Mouse (Mus musculus) heart, embryonic 13.5 days (tissue): Measurements from ENCODE around the gene Kdm2b. TPM values are rescaled to one million over a fixed set of nuclear protein-coding genes. Genes with fewer than 3 reads are reported as not detected.

Source experiments
- ATAC-seq: fragments of 200-750 bp; cut with Nextera tagmentation; 2 replicates; pipeline ENCODE4 v1.8.0; 2017; ENCODE audit warnings: moderate TSS enrichment; ENCODE audit not compliant: insufficient number of reproducible peaks, low FRiP score, low TSS enrichment; ENCODE audit errors: extremely low read depth
- H3K27ac ChIP-seq: fragments of 300-500 bp; sonication (generic); replicated peaks from 2 replicates; pipeline ENCODE4 v1.5.1; 2015; ENCODE audit warnings: moderate library complexity, mild to moderate bottlenecking, inconsistent platforms
- H3K27me3 ChIP-seq: fragments of 300-500 bp; sonication (generic); replicated peaks from 2 replicates; pipeline ENCODE4 v1.6.1; 2015; ENCODE audit warnings: mild to moderate bottlenecking, inconsistent platforms
- H3K36me3 ChIP-seq: fragments of 300-500 bp; sonication (generic); 2 replicates; pipeline ENCODE4 v1.6.1; 2015; ENCODE audit warnings: mild to moderate bottlenecking, inconsistent platforms
- H3K4me1 ChIP-seq: fragments of 300-500 bp; sonication (generic); 2 replicates; pipeline ENCODE4 v1.6.1; 2015; ENCODE audit warnings: inconsistent platforms
- H3K4me2 ChIP-seq: fragments of 300-500 bp; sonication (generic); 2 replicates; pipeline ENCODE4 v1.6.1; 2015; ENCODE audit warnings: inconsistent platforms, mild to moderate bottlenecking, moderate library complexity
- H3K4me3 ChIP-seq: fragments of 300-500 bp; sonication (generic); 2 replicates; pipeline ENCODE4 v1.5.1; 2015; ENCODE audit warnings: moderate library complexity, mild to moderate bottlenecking, inconsistent platforms
- H3K9ac ChIP-seq: fragments of 300-500 bp; sonication (generic); 2 replicates; pipeline ENCODE4 v1.6.1; 2015; ENCODE audit warnings: inconsistent platforms, mild to moderate bottlenecking, moderate library complexity
- H3K9me3 ChIP-seq: fragments of 300-500 bp; sonication (generic); 2 replicates; pipeline ENCODE4 v1.6.1; 2016; ENCODE audit warnings: inconsistent platforms
- WGBS: fragments of 180-500 bp; shearing (Covaris S2); methylation state at CpG from one replicate; pipeline ENCODE4 v1.1.7; 2015; ENCODE audit warnings: mixed read lengths; 5-methylcytosine and 5-hydroxymethylcytosine counted together
- polyA plus RNA-seq: library from polyadenylated mRNA; unstranded; fragments of >200 nt; fragmentation: Nextera tagmentation; extraction: Ambion mirVana; gene quantifications from 2 replicates; pipeline ENCODE4 v1.2.1, GENCODE M21; 2015

Gene Kdm2b
- polyA plus RNA-seq, 1 experiment from 2014 or later = 28.2 TPM

GRCm38 (mm10) chr5:122923871-122924465 is 65.7 kb downstream of the Kdm2b start:
- 0 out of 2 replicates have a peak overlapping the region, but pooled peaks have one; percentile 12 for H3K27ac ChIP-seq
- no peak overlapping the region for H3K4me2 ChIP-seq
- no peaks in the 10 kb centered on the region for H3K9me3 ChIP-seq
- peak overlapping the region; percentile 51 for H3K9ac ChIP-seq
- WGBS = 62% methylated on average over 10 of the region's 10 CpGs
- no peak for ATAC-seq
- H3K4me1 ChIP-seq = peaks cover 38% of the 10 kb centered on the region
- no peaks in the 10 kb centered on the region for H3K36me3 ChIP-seq
- H3K4me3 ChIP-seq = no peak overlapping the region
- no peaks in the 10 kb centered on the region for H3K27me3 ChIP-seq

- Histone ChIP-seq H3K9me3 (no peaks in the 10 kb centered on the region), H3K4me3 (no peak overlapping the region), H3K27ac (no peak overlapping the region), H3K36me3 (no peaks in the 10 kb centered on the region), H3K27me3 (no peaks in the 10 kb centered on the region), H3K4me1 (peaks cover 23% of the 10 kb centered on the region), H3K4me2 (no peak overlapping the region), H3K9ac (no peak overlapping the region)
- no peak for ATAC-seq
- WGBS = 87% methylated on average over 8 of the region's 8 CpGs
Observed at GRCm38 (mm10) chr5:122921941-122922340, 67.7 kb downstream of the Kdm2b start.

- H3K4me2 ChIP-seq = no peak overlapping the region
- no peaks in the 10 kb centered on the region for H3K27me3 ChIP-seq
- no peak for ATAC-seq
- no peak overlapping the region for H3K27ac ChIP-seq
- H3K4me1 ChIP-seq = peaks cover 9% of the 10 kb centered on the region
- H3K4me3 ChIP-seq = no peak overlapping the region
- H3K9me3 ChIP-seq = no peaks in the 10 kb centered on the region
- H3K9ac ChIP-seq = no peak overlapping the region
- WGBS = 89% methylated on average over 5 of the region's 5 CpGs
- H3K36me3 ChIP-seq = no peaks in the 10 kb centered on the region
Observed at GRCm38 (mm10) chr5:122920557-122920956, 69.1 kb downstream of the Kdm2b start.

- no peaks in the 10 kb centered on the region for H3K36me3 ChIP-seq
- 57% methylated on average over 7 of the region's 7 CpGs for WGBS
Observed at GRCm38 (mm10) chr5:122917982-122918711, 71.5 kb downstream of the Kdm2b start.

GRCm38 (mm10) chr5:122916147-122916546 is 73.5 kb downstream of the Kdm2b start:
- H3K4me2 ChIP-seq = no peak overlapping the region
- WGBS = 88% methylated on average over 6 of the region's 6 CpGs
- H3K36me3 ChIP-seq = no peaks in the 10 kb centered on the region
- no peaks in the 10 kb centered on the region for H3K9me3 ChIP-seq
- no peak for ATAC-seq
- H3K4me1 ChIP-seq = no peaks in the 10 kb centered on the region
- no peaks in the 10 kb centered on the region for H3K27me3 ChIP-seq
- no peak overlapping the region for H3K4me3 ChIP-seq
- H3K27ac ChIP-seq = no peak overlapping the region
- no peak overlapping the region for H3K9ac ChIP-seq

More at GRCm38 (mm10) chr5:122917982-122918711, 71.5 kb downstream of the Kdm2b start:
- Histone ChIP-seq H3K27me3 (no peaks in the 10 kb centered on the region), H3K4me3 (no peak overlapping the region), H3K27ac (no peak overlapping the region), H3K9me3 (no peaks in the 10 kb centered on the region), H3K9ac (no peak overlapping the region), H3K4me1 (no peaks in the 10 kb centered on the region), H3K4me2 (no peak overlapping the region)
- no peak for ATAC-seq

- H3K27me3 ChIP-seq = no peaks in the 10 kb centered on the region
- no peaks in the 10 kb centered on the region for H3K36me3 ChIP-seq
- no peaks in the 10 kb centered on the region for H3K9me3 ChIP-seq
- no peak for ATAC-seq
- H3K27ac ChIP-seq = no peak overlapping the region
- H3K4me1 ChIP-seq = peaks cover 3% of the 10 kb centered on the region; the same call in 1 of the 2 replicates
- WGBS = 77% methylated on average over 4 of the region's 4 CpGs
- no peak overlapping the region for H3K4me2 ChIP-seq
- no peak overlapping the region for H3K9ac ChIP-seq
- H3K4me3 ChIP-seq = no peak overlapping the region
Observed at GRCm38 (mm10) chr5:122912863-122913262, 76.8 kb downstream of the Kdm2b start.

- Histone ChIP-seq H3K4me2 (no peak overlapping the region), H3K36me3 (no peaks in the 10 kb centered on the region), H3K9me3 (no peaks in the 10 kb centered on the region), H3K4me1 (peaks cover 3% of the 10 kb centered on the region; the same call in 1 of the 2 replicates), H3K27me3 (no peaks in the 10 kb centered on the region), H3K9ac (peak overlapping the region; percentile 10; the same call in 1 of the 2 replicates), H3K27ac (no peak overlapping the region), H3K4me3 (no peak overlapping the region)
- no peak for ATAC-seq
- WGBS = 71% methylated on average over 18 of the region's 18 CpGs
Observed at GRCm38 (mm10) chr5:122909481-122909880, 80.1 kb downstream of the Kdm2b start.

- no peak overlapping the region for H3K4me2 ChIP-seq
- H3K27me3 ChIP-seq = no peaks in the 10 kb centered on the region
- H3K27ac ChIP-seq = no peak overlapping the region
- no peak overlapping the region for H3K9ac ChIP-seq
- peaks cover 3% of the 10 kb centered on the region; the same call in 1 of the 2 replicates for H3K4me1 ChIP-seq
- WGBS = 86% methylated on average over 2 of the region's 2 CpGs
- no peaks in the 10 kb centered on the region for H3K36me3 ChIP-seq
- no peaks in the 10 kb centered on the region for H3K9me3 ChIP-seq
- no peak overlapping the region for H3K4me3 ChIP-seq
- no peak for ATAC-seq
Observed at GRCm38 (mm10) chr5:122908001-122908400, 81.6 kb downstream of the Kdm2b start.

GRCm38 (mm10) chr5:122907182-122907581 is 82.4 kb downstream of the Kdm2b start:
- Histone ChIP-seq H3K27me3 (no peaks in the 10 kb centered on the region), H3K4me3 (no peak overlapping the region), H3K4me1 (peaks cover 3% of the 10 kb centered on the region; the same call in 1 of the 2 replicates), H3K9me3 (no peaks in the 10 kb centered on the region), H3K36me3 (no peaks in the 10 kb centered on the region), H3K27ac (no peak overlapping the region), H3K9ac (no peak overlapping the region), H3K4me2 (no peak overlapping the region)
- no peak for ATAC-seq
- 76% methylated on average over 1 of the region's 1 CpGs for WGBS

GRCm38 (mm10) chr5:122903165-122903564 is 86.5 kb downstream of the Kdm2b start:
- H3K4me1 ChIP-seq = peaks cover 17% of the 10 kb centered on the region
- H3K27ac ChIP-seq = no peak overlapping the region
- H3K36me3 ChIP-seq = no peaks in the 10 kb centered on the region
- no peak overlapping the region for H3K4me2 ChIP-seq
- 0 out of 2 replicates have a peak, but pooled peaks cover 4% of the 10 kb centered on the region for H3K27me3 ChIP-seq
- H3K9ac ChIP-seq = no peak overlapping the region
- 71% methylated on average over 5 of the region's 5 CpGs for WGBS
- H3K9me3 ChIP-seq = no peaks in the 10 kb centered on the region
- no peak for ATAC-seq
- no peak overlapping the region for H3K4me3 ChIP-seq

GRCm38 (mm10) chr5:122902228-122902627 is 87.4 kb downstream of the Kdm2b start:
- Histone ChIP-seq H3K9me3 (no peaks in the 10 kb centered on the region), H3K27me3 (0 out of 2 replicates have a peak, but pooled peaks cover 4% of the 10 kb centered on the region), H3K4me1 (peaks cover 26% of the 10 kb centered on the region), H3K9ac (no peak overlapping the region), H3K27ac (no peak overlapping the region), H3K4me2 (no peak overlapping the region), H3K36me3 (no peaks in the 10 kb centered on the region), H3K4me3 (no peak overlapping the region)
- WGBS = 64% methylated on average over 6 of the region's 6 CpGs
- no peak for ATAC-seq
